Mouse (Mus musculus) cortical plate, adult 2 months (tissue): ENCODE measurements at regions not wholly inside any gene's neighbourhood (a gene's known extent, or its start where the extent isn't known, plus 50 kb on each side); places are given as distances from the start of the nearest gene placed in this dataset.

Experiments used
- CTCF ChIP-seq: fragments of 200-500 bp; IDR thresholded peaks from 2 replicates; pipeline ENCODE4 v1.5.1; 2011; ENCODE audit warnings: mild to moderate bottlenecking, control low read depth, low read length; ENCODE audit not compliant: insufficient read depth; ENCODE audit errors: extremely low read depth
- POLR2A ChIP-seq: fragments of 200-500 bp; IDR thresholded peaks from 2 replicates; pipeline ENCODE4 v1.6.1; 2011; ENCODE audit warnings: mild to moderate bottlenecking, low read length, control low read depth; ENCODE audit not compliant: insufficient read depth; ENCODE audit errors: extremely low read depth

GRCm38 (mm10) chr6:93488441-93488955 is 545.2 kb upstream of the Adamts9 start:
- TF ChIP-seq CTCF (no peak), POLR2A (no peak)
